Mouse (Mus musculus) T-helper 2 cell (primary cell): ENCODE measurements around the gene Nploc4.
"Not testable (repeated sequence)": the region's sequence is repeated elsewhere in the genome, so short reads cannot be mapped to it uniquely, and the experiment has no call there.

ENCODE experiments used
- in situ Hi-C: fragments of 300-600 bp; cut with MboI, MseI; formaldehyde crosslinking; loops from one replicate; pipeline ENCODE4 v1.15.1; 2025; ENCODE audit warnings: high pct_unique_total_duplicates

The Nploc4 gene

GRCm38 (mm10) chr11:120442765-120443280 is 5.3 kb upstream of the Nploc4 start:
- in situ Hi-C loops, result no loop called here

- in situ Hi-C loops, result no loop called here
Measured at GRCm38 (mm10) chr11:120442344-120442743, 4.8 kb upstream of the Nploc4 start, which contains the start of gene Tspan10. Gene Tspan10, plus strand, starts transcription at chr11:120442644.

GRCm38 (mm10) chr11:120437857-120438385 is 413 bp upstream of the Nploc4 start:
- in situ Hi-C loops, result no loop called here

GRCm38 (mm10) chr11:120426727-120427126 is 10.8 kb downstream of the Nploc4 start:
- in situ Hi-C loops, result no loop called here

GRCm38 (mm10) chr11:120423569-120424295 is 13.8 kb downstream of the Nploc4 start:
- in situ Hi-C loops, result no loop called here

- in situ Hi-C loops, result no loop called here
Measured at GRCm38 (mm10) chr11:120422651-120423568, 14.6 kb downstream of the Nploc4 start.

GRCm38 (mm10) chr11:120418592-120418991 is 18.9 kb downstream of the Nploc4 start:
- in situ Hi-C loops, result no loop called here

- in situ Hi-C loops, result no loop called here
Measured at GRCm38 (mm10) chr11:120417852-120418251, 19.7 kb downstream of the Nploc4 start.

GRCm38 (mm10) chr11:120413621-120414020 is 23.9 kb downstream of the Nploc4 start:
- in situ Hi-C loops, result not testable (repeated sequence)

- in situ Hi-C loops, result no loop called here
Measured at GRCm38 (mm10) chr11:120406445-120406844, 31.1 kb downstream of the Nploc4 start.

- in situ Hi-C loops, result no loop called here
Measured at GRCm38 (mm10) chr11:120405867-120406266, 31.6 kb downstream of the Nploc4 start.

- in situ Hi-C loops, result no loop called here
Measured at GRCm38 (mm10) chr11:120404814-120405213, 32.7 kb downstream of the Nploc4 start.

- in situ Hi-C loops, result no loop called here
Measured at GRCm38 (mm10) chr11:120399319-120399718, 38.2 kb downstream of the Nploc4 start.

GRCm38 (mm10) chr11:120397602-120398001 is 39.9 kb downstream of the Nploc4 start:
- in situ Hi-C loops, result no loop called here

GRCm38 (mm10) chr11:120395661-120396060 is 41.8 kb downstream of the Nploc4 start:
- in situ Hi-C loops, result no loop called here

- in situ Hi-C loops, result loop anchor here (10.0 kb wide), 1 partner anchor 306 kb away; no protein-coding TSS in a partner anchor
Measured at GRCm38 (mm10) chr11:120388580-120388979, 48.9 kb downstream of the Nploc4 start.

- in situ Hi-C loops, result loop anchor here (10.0 kb wide), 1 partner anchor 308 kb away; no protein-coding TSS in a partner anchor
Measured at GRCm38 (mm10) chr11:120387157-120387556, 50.4 kb downstream of the Nploc4 start.

GRCm38 (mm10) chr11:120386632-120387031 is 50.9 kb downstream of the Nploc4 start:
- in situ Hi-C loops, result loop anchor here (10.0 kb wide), 1 partner anchor 308 kb away; no protein-coding TSS in a partner anchor

- in situ Hi-C loops, result loop anchor here (10.0 kb wide), 1 partner anchor 312 kb away; no protein-coding TSS in a partner anchor
Measured at GRCm38 (mm10) chr11:120382509-120382908, 55.0 kb downstream of the Nploc4 start.

- in situ Hi-C loops, result loop anchor here (10.0 kb wide), 1 partner anchor 314 kb away; no protein-coding TSS in a partner anchor
Measured at GRCm38 (mm10) chr11:120381157-120381556, 56.4 kb downstream of the Nploc4 start.

- in situ Hi-C loops, result loop anchor here (10.0 kb wide), 1 partner anchor 315 kb away; no protein-coding TSS in a partner anchor
Measured at GRCm38 (mm10) chr11:120380271-120380670, 57.2 kb downstream of the Nploc4 start.
